Mouse (Mus musculus): ENCODE results near the gene Pm20d2. TPM values are rescaled to one million over a fixed set of nuclear protein-coding genes. Genes with fewer than 3 reads are reported as not detected.

Pm20d2 gene
- polyA plus RNA-seq (2014; fragmentation: Nextera tagmentation; extraction: Ambion mirVana) = 2.0 and 2.5 TPM in 2 replicates

- WGBS = 13% methylated on average over 6 of the region's 6 CpGs
- no peak for ATAC-seq
- H3K9me3 ChIP-seq (replicated peaks; ENCODE audit: control insufficient read depth, low read length) = no peaks in the 10 kb centered on the region; the same call in 1 of the 2 replicates
Measured at GRCm38 (mm10) chr4:33189735-33190036, at the start of gene Pm20d2. Pm20d2 (minus strand) TSS chr4:33189737.

DNA sequence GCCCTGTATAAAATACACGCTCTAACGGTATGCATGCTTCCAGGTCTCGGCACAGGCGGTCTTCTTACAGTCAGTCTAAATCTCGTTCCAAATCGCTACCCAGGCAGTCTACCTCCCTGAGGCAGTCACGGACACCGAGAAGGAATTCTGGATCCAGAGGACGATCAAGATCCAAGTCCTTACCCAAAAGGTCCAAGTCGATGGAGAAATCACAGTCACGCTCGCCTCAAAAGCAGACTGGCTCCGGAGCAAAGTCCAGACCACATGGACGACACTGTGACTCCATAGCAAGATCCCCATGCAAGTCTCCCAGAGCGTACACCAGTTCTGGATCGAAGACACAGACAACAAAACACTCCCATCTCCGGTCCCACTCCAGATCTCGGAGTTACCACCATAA, 41.3 kb upstream of the Pm20d2 start:
- no peaks in the 10 kb centered on the region for H3K4me1 ChIP-seq (ENCODE audit: control insufficient read depth, insufficient read depth, low read length)
- DNase-seq (ENCODE audit: low spot score) (no peak), ATAC-seq (no peak)
- H3K36me3 ChIP-seq (ENCODE audit: control insufficient read depth, insufficient read depth, low read length) = peaks cover 9% of the 10 kb centered on the region; the same call in 1 of the 2 replicates
- no peak overlapping the region for H3K9ac ChIP-seq (ENCODE audit: low read length)
- no peak overlapping the region for H3K27ac ChIP-seq (ENCODE audit: low read depth, low read length)
- no peak overlapping the region for H3K4me2 ChIP-seq (ENCODE audit: low read length)
- 94% methylated on average over 18 of the region's 18 CpGs for WGBS
- H3K4me3 ChIP-seq (ENCODE audit: low read depth, low read length) = no peak overlapping the region
- H3K27me3 ChIP-seq (replicated peaks; ENCODE audit: control insufficient read depth, insufficient read depth, low read length) = no peaks in the 10 kb centered on the region
- no peaks in the 10 kb centered on the region for H3K9me3 ChIP-seq (replicated peaks; ENCODE audit: control insufficient read depth, low read length)

More at GRCm38 (mm10) chr4:33189735-33190036, at the start of gene Pm20d2:
- Histone ChIP-seq H3K27me3 (replicated peaks; ENCODE audit: control insufficient read depth, insufficient read depth, low read length) (no peaks in the 10 kb centered on the region), H3K27ac (ENCODE audit: low read depth, low read length) (peak within 1 kb of the TSS; percentile 92), H3K9ac (ENCODE audit: low read length) (peak within 1 kb of the TSS; percentile 80), H3K36me3 (ENCODE audit: control insufficient read depth, insufficient read depth, low read length) (peaks cover 14% of the 10 kb centered on the region), H3K4me2 (ENCODE audit: low read length) (peak within 1 kb of the TSS; percentile 71), H3K4me1 (ENCODE audit: control insufficient read depth, insufficient read depth, low read length) (no peaks in the 10 kb centered on the region), H3K4me3 (ENCODE audit: low read depth, low read length) (peak within 1 kb of the TSS; percentile 61)
- no peak for DNase-seq (ENCODE audit: low spot score)

- Histone ChIP-seq H3K36me3 (ENCODE audit: control insufficient read depth, insufficient read depth, low read length) (peaks cover 10% of the 10 kb centered on the region; the same call in 1 of the 2 replicates), H3K9me3 (replicated peaks; ENCODE audit: control insufficient read depth, low read length) (no peaks in the 10 kb centered on the region), H3K4me3 (ENCODE audit: low read depth, low read length) (no peak overlapping the region), H3K4me2 (ENCODE audit: low read length) (no peak overlapping the region), H3K27ac (ENCODE audit: low read depth, low read length) (no peak overlapping the region), H3K9ac (ENCODE audit: low read length) (no peak overlapping the region), H3K27me3 (replicated peaks; ENCODE audit: control insufficient read depth, insufficient read depth, low read length) (no peaks in the 10 kb centered on the region), H3K4me1 (ENCODE audit: control insufficient read depth, insufficient read depth, low read length) (no peaks in the 10 kb centered on the region)
- WGBS = 87% methylated on average over 4 of the region's 4 CpGs
- no peak for ATAC-seq
- DNase-seq (ENCODE audit: low spot score) = no peak
Measured at GRCm38 (mm10) chr4:33229639-33230038, 40.1 kb upstream of the Pm20d2 start.

DNA sequence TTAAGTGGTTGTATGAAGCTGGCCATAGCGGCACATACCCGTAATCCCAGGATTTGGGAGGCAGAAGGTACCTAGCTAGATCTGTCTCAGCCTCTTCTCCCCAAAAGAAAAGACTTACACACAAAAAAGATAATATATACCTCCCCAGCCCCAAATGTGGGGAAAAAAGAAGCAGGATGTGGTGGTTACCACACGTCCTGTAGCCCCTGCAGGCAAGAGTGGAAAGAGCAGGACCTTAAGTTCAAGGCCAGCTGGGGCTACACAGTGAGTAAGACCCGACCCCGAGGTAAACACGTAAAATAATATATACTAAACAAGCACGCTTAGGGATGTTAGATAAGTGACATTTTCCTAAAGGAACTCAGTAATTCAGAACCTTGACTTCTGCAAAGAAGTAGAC, 37.6 kb upstream of the Pm20d2 start:
- ATAC-seq = no peak
- H3K9ac ChIP-seq (ENCODE audit: low read length) = no peak overlapping the region

GRCm38 (mm10) chr4:33224003-33224675, 34.6 kb upstream of the Pm20d2 start:
- no peaks in the 10 kb centered on the region for H3K9me3 ChIP-seq (replicated peaks; ENCODE audit: control insufficient read depth, low read length)
- no peak overlapping the region for H3K4me2 ChIP-seq (ENCODE audit: low read length)
- H3K9ac ChIP-seq (ENCODE audit: low read length) = no peak overlapping the region
- peaks cover 3% of the 10 kb centered on the region; the same call in 1 of the 2 replicates for H3K36me3 ChIP-seq (ENCODE audit: control insufficient read depth, insufficient read depth, low read length)
- no peaks in the 10 kb centered on the region for H3K4me1 ChIP-seq (ENCODE audit: control insufficient read depth, insufficient read depth, low read length)
- H3K27ac ChIP-seq (ENCODE audit: low read depth, low read length) = no peak overlapping the region
- no peak overlapping the region for H3K4me3 ChIP-seq (ENCODE audit: low read depth, low read length)
- ATAC-seq (no peak), DNase-seq (ENCODE audit: low spot score) (no peak)
- H3K27me3 ChIP-seq (replicated peaks; ENCODE audit: control insufficient read depth, insufficient read depth, low read length) = no peaks in the 10 kb centered on the region
- WGBS = 75% methylated on average over 7 of the region's 7 CpGs

More for the DNA sequence above, 37.6 kb upstream of the Pm20d2 start:
- Histone ChIP-seq H3K36me3 (ENCODE audit: control insufficient read depth, insufficient read depth, low read length) (peaks cover 6% of the 10 kb centered on the region; the same call in 1 of the 2 replicates), H3K27me3 (replicated peaks; ENCODE audit: control insufficient read depth, insufficient read depth, low read length) (no peaks in the 10 kb centered on the region), H3K9me3 (replicated peaks; ENCODE audit: control insufficient read depth, low read length) (no peaks in the 10 kb centered on the region), H3K27ac (ENCODE audit: low read depth, low read length) (no peak overlapping the region), H3K4me2 (ENCODE audit: low read length) (no peak overlapping the region), H3K4me3 (ENCODE audit: low read depth, low read length) (no peak overlapping the region), H3K4me1 (ENCODE audit: control insufficient read depth, insufficient read depth, low read length) (no peaks in the 10 kb centered on the region)
- WGBS = 89% methylated on average over 7 of the region's 7 CpGs
- DNase-seq (ENCODE audit: low spot score) = no peak

GRCm38 (mm10) chr4:33221847-33222246, 32.3 kb upstream of the Pm20d2 start:
- H3K27ac ChIP-seq (ENCODE audit: low read depth, low read length) = no peak overlapping the region
- no peaks in the 10 kb centered on the region for H3K27me3 ChIP-seq (replicated peaks; ENCODE audit: control insufficient read depth, insufficient read depth, low read length)
- no peaks in the 10 kb centered on the region for H3K4me1 ChIP-seq (ENCODE audit: control insufficient read depth, insufficient read depth, low read length)
- no peak for DNase-seq (ENCODE audit: low spot score)
- H3K4me3 ChIP-seq (ENCODE audit: low read depth, low read length) = no peak overlapping the region
- peaks cover 3% of the 10 kb centered on the region; the same call in 1 of the 2 replicates for H3K36me3 ChIP-seq (ENCODE audit: control insufficient read depth, insufficient read depth, low read length)
- no peak overlapping the region for H3K4me2 ChIP-seq (ENCODE audit: low read length)
- no peak overlapping the region for H3K9ac ChIP-seq (ENCODE audit: low read length)
- no peak for ATAC-seq
- WGBS = 58% methylated on average over 1 of the region's 1 CpGs
- H3K9me3 ChIP-seq (replicated peaks; ENCODE audit: control insufficient read depth, low read length) = no peaks in the 10 kb centered on the region

DNA sequence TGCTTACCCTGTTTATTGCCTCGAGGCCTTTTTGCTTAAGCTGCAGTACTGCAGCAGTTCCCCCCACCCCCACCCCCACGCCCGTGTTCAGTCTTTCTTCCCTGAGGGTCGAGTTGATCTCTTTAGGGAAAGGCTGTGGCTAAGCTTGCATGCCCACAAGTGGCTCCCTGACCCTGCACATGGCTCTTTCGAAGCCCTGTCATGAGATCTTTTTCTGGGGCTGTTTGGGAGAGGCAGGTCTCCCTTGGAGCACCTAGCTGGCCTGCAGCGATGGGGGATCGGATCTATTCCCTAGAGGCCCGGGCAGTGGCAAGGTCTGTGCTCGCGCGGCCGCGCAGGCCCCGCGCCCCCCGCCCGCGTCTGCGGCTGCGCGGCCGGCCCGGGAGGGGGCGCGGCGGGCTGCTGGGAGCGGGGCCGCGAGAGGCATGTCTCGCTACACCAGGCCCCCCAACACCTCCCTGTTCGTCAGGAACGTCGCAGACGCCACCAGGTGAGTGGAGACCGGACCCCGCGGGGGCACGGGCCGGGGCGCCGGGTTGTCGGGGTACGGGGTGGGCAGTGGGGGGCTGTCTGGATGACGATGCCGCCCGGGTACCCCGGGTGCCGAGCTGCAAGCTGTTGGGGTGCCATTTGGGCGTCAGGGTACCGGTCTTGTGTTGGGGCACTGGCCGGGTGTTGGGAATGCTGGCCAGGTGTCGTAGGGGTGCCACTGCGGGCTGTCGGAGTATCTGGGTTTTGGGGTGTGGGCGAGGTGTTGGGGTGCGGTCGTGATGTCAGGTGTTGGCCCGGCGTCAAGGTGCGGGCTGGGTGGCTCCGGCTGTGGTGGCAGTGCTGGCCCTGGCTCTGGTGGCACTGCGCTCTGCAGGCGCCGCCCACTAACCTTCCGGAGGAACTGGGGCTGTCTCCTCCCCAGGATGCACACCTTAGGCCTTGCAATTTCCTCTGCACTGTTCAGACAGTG, 19.6 kb upstream of the Pm20d2 start, which contains the start of gene Srsf12:
Srsf12 (plus strand) TSS at position 111 of the 961 bp plus-strand sequence.
- 0 out of 2 replicates have a peak, but pooled peaks cover 2% of the 10 kb centered on the region for H3K4me1 ChIP-seq (ENCODE audit: control insufficient read depth, insufficient read depth, low read length)
- 4% methylated on average over 40 of the region's 65 CpGs for WGBS
- H3K27ac ChIP-seq (ENCODE audit: low read depth, low read length) = peak within 1 kb of the TSS; percentile 68
- DNase-seq (ENCODE audit: low spot score) = peak; percentile 56
- H3K4me3 ChIP-seq (ENCODE audit: low read depth, low read length) = peak within 1 kb of the TSS; percentile 71
- ATAC-seq = peak; percentile 92
- no peaks in the 10 kb centered on the region for H3K36me3 ChIP-seq (ENCODE audit: control insufficient read depth, insufficient read depth, low read length)
- H3K9me3 ChIP-seq (replicated peaks; ENCODE audit: control insufficient read depth, low read length) = no peaks in the 10 kb centered on the region; the same call in 1 of the 2 replicates
- peak within 1 kb of the TSS; percentile 91 for H3K9ac ChIP-seq (ENCODE audit: low read length)
- 0 out of 2 replicates have a peak, but pooled peaks cover 2% of the 10 kb centered on the region for H3K27me3 ChIP-seq (replicated peaks; ENCODE audit: control insufficient read depth, insufficient read depth, low read length)
- H3K4me2 ChIP-seq (ENCODE audit: low read length) = peak within 1 kb of the TSS; percentile 94

DNA sequence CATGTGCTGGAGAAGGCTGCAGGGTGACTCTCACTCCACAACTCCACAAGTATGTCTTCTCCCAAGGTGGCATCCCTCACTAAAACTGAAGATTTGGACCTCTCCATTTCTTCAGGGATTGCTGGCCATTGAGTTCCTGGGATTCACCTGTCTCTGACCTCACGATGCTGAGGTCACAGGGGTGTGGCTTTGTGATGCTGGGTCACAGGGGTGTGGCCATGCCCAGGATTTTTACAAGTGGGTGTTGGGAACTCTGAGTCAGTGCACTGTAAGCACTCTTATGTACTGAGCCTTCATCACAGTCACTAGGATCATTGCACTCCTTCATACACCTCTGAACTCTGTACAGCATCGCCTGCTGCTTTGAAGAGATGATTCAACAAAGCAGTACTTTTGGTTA, 18.0 kb upstream of the Pm20d2 start:
- ATAC-seq = no peak
- no peaks in the 10 kb centered on the region; the same call in 1 of the 2 replicates for H3K9me3 ChIP-seq (replicated peaks; ENCODE audit: control insufficient read depth, low read length)
- H3K4me3 ChIP-seq (ENCODE audit: low read depth, low read length) = no peak overlapping the region
- no peak overlapping the region for H3K9ac ChIP-seq (ENCODE audit: low read length)
- no peak overlapping the region for H3K4me2 ChIP-seq (ENCODE audit: low read length)
- no peak overlapping the region for H3K27ac ChIP-seq (ENCODE audit: low read depth, low read length)
- 0 out of 2 replicates have a peak, but pooled peaks cover 3% of the 10 kb centered on the region for H3K27me3 ChIP-seq (replicated peaks; ENCODE audit: control insufficient read depth, insufficient read depth, low read length)
- H3K4me1 ChIP-seq (ENCODE audit: control insufficient read depth, insufficient read depth, low read length) = 0 out of 2 replicates have a peak, but pooled peaks cover 2% of the 10 kb centered on the region
- H3K36me3 ChIP-seq (ENCODE audit: control insufficient read depth, insufficient read depth, low read length) = no peaks in the 10 kb centered on the region
- DNase-seq (ENCODE audit: low spot score) = no peak
- WGBS = 68% methylated on average over 2 of the region's 2 CpGs

All from forebrain, embryonic 14.5 days (tissue).